Mouse (Mus musculus) right cerebral cortex, postnatal 4 days (tissue): ENCODE data around the gene Zfp735.

Experiments
- DNase-seq: peaks from one replicate; pipeline ENCODE4 v3.0.0-alpha.2; 2022

Gene Zfp735

DNA sequence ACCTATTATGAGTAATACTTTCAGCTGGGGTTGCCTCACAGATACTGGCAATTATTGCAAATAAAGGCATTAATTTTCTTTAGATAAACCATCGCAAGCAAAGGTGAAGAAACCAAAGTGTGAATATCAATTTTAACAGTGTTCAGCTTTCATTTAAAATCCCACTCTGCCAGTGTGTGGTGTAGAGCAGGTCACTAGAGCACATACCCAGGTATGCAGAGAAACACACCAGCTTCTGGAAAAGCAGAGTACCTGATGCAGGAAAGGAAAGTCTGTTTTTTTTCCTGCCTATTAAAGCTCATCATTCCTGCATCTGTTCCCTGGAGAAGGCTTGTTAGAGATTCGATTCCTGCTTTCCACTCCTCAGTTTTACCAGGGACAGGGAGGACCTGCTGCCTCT is at the start of gene Zfp735:
Gene Zfp735 (plus strand): TSS at position 301 of the 400 bp plus-strand sequence.
- DNase-seq, result no peak

DNA sequence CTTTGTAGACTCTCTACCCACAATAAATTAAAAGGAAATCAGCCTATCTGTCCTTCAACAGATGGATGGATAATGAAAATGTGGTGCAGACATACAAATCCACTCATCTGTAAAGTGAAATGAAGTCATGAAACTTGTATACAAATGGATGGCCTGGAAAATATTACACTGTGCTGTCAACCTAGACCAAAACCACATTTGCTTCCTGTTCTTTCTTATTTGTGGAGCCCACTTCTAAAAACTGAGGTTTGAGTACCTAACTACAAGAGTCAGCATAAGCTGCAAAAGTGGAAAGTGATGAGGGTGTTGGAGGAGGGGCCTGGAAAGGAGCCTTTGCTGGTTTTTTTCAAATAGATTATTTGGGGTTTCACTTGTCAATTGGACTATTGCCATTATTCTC is 70.5 kb downstream of the Zfp735 start:
- DNase-seq, result no peak
